Mouse (Mus musculus) neural tube, embryonic 13.5 days (tissue): ENCODE results near the gene Ppie. TPM values are rescaled to one million over a fixed set of nuclear protein-coding genes. Genes with fewer than 3 reads are reported as not detected.
"Not testable (repeated sequence)": the region's sequence is repeated elsewhere in the genome, so short reads cannot be mapped to it uniquely, and the experiment has no call there.

Experiments
- ATAC-seq: fragments of 200-750 bp; cut with Nextera tagmentation; 2 replicates; pipeline ENCODE4 v1.8.0; 2017; ENCODE audit warnings: low read depth, mild to moderate bottlenecking, moderate TSS enrichment, moderate library complexity
- H3K27ac ChIP-seq: fragments of 300-500 bp; sonication (generic); replicated peaks from 2 replicates; pipeline ENCODE4 v1.5.1; 2015; ENCODE audit warnings: moderate library complexity, mild to moderate bottlenecking, inconsistent platforms
- H3K27me3 ChIP-seq: fragments of 300-500 bp; sonication (generic); 2 replicates; pipeline ENCODE4 v1.6.1; 2015; ENCODE audit warnings: mild to moderate bottlenecking, inconsistent platforms
- H3K36me3 ChIP-seq: fragments of 300-500 bp; sonication (generic); 2 replicates; pipeline ENCODE4 v1.6.1; 2015; ENCODE audit warnings: mild to moderate bottlenecking, inconsistent platforms
- H3K4me1 ChIP-seq: fragments of 300-500 bp; sonication (generic); replicated peaks from 2 replicates; pipeline ENCODE4 v1.6.1; 2015; ENCODE audit warnings: inconsistent platforms
- H3K4me2 ChIP-seq: fragments of 300-500 bp; sonication (generic); 2 replicates; pipeline ENCODE4 v1.6.1; 2015; ENCODE audit warnings: inconsistent platforms, mild to moderate bottlenecking, moderate library complexity
- H3K4me3 ChIP-seq: fragments of 300-500 bp; sonication (generic); 2 replicates; pipeline ENCODE4 v1.5.1; 2015; ENCODE audit warnings: mild to moderate bottlenecking, inconsistent platforms
- H3K9ac ChIP-seq: fragments of 300-500 bp; sonication (generic); 2 replicates; pipeline ENCODE4 v1.6.1; 2015; ENCODE audit warnings: moderate library complexity, mild to moderate bottlenecking, inconsistent platforms
- H3K9me3 ChIP-seq: fragments of 300-500 bp; sonication (generic); 2 replicates; pipeline ENCODE4 v1.6.1; 2016; ENCODE audit warnings: inconsistent platforms
- WGBS: fragments of 180-500 bp; shearing (Covaris S2); methylation state at CpG from one replicate; pipeline ENCODE4 v1.1.7; 2015; 5-methylcytosine and 5-hydroxymethylcytosine counted together
- polyA plus RNA-seq: library from polyadenylated mRNA; unstranded; fragments of >200 nt; fragmentation: Nextera tagmentation; extraction: Ambion mirVana; gene quantifications from 2 replicates; pipeline ENCODE4 v1.2.1, GENCODE M21; 2015

Gene Ppie
- polyA plus RNA-seq, 1 experiment from 2014 or later = 61.8 TPM

DNA sequence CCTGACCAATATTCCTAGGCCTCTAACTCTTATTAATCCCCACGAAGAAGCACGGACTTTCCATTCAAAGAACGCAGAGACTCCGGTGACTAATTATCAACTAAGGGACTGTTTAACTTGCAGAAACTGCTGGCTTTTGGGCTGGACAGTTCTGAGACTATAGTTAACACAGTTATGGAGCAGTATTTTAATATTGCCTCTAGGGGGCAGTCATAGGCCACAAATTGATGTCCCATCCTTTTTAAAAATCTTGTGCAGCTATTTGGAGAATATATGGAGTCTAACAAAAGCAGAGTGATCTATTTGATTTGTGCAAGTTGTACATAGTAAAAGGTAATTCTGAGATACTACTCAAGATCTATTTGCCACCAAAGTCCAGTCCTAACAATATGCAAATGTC lies 15.3 kb upstream of the Ppie start:
- no peak overlapping the region for H3K27ac ChIP-seq
- ATAC-seq = 0 out of 2 replicates have a peak, but pooled peaks have one; percentile 32
- H3K36me3 ChIP-seq = no peaks in the 10 kb centered on the region
- no peaks in the 10 kb centered on the region for H3K9me3 ChIP-seq
- WGBS = 34% methylated on average over 4 of the region's 4 CpGs
- no peak overlapping the region for H3K4me2 ChIP-seq
- H3K9ac ChIP-seq = no peak overlapping the region
- H3K4me3 ChIP-seq = no peak overlapping the region
- H3K4me1 ChIP-seq = no peaks in the 10 kb centered on the region
- H3K27me3 ChIP-seq = no peaks in the 10 kb centered on the region

- Histone ChIP-seq H3K27ac (no peak overlapping the region), H3K4me1 (no peaks in the 10 kb centered on the region), H3K4me2 (no peak overlapping the region), H3K9me3 (no peaks in the 10 kb centered on the region), H3K4me3 (no peak overlapping the region), H3K9ac (no peak overlapping the region), H3K27me3 (no peaks in the 10 kb centered on the region), H3K36me3 (no peaks in the 10 kb centered on the region)
- 45% methylated on average over 5 of the region's 5 CpGs for WGBS
- ATAC-seq = no peak
Observed at GRCm38 (mm10) chr4:123152976-123153375, 13.2 kb upstream of the Ppie start.

GRCm38 (mm10) chr4:123152003-123152402 lies 12.3 kb upstream of the Ppie start:
- no peak for ATAC-seq
- Histone ChIP-seq H3K27ac (no peak overlapping the region), H3K9ac (no peak overlapping the region)

DNA sequence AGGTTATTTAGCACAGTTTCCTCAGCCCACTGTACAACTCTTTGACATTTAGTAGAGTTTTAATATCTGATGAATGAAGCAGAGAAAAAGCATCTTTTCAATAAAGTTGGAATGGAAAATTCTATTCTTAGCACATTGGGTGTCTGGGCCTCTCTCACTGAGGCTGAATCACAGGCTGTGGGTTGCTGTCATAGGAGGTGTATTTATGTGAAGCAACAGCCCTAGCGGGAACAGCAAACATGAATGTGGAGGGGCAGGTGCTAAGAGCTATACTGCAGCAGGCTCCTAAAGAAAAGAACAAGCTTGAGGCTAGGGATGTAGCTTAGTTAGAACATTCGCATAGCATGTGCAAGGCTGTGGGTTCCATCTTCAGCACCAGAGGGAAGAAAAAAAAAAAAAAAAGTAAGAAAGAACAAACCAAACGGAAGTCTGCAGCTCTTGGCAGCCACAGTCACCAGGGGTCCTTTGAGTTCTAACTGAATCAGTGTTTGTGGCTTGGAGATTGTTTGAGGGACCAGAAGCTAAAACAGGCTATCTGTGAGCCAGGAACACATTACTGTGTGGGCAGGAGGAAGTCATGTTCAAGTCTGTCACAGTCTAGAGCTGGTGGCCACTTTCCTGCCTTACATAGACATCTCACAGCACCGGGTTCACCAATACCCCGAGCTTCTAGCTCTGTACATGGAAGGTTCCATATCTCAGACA lies 7.8 kb upstream of the Ppie start:
- no peaks in the 10 kb centered on the region for H3K4me1 ChIP-seq
- no peaks in the 10 kb centered on the region for H3K36me3 ChIP-seq
- no peaks in the 10 kb centered on the region for H3K9me3 ChIP-seq
- peaks cover 10% of the 10 kb centered on the region for H3K27me3 ChIP-seq
- H3K4me2 ChIP-seq = no peak overlapping the region
- H3K27ac ChIP-seq = no peak overlapping the region
- H3K4me3 ChIP-seq = no peak overlapping the region
- WGBS = 70% methylated on average over 5 of the region's 5 CpGs
- ATAC-seq = no peak
- no peak overlapping the region for H3K9ac ChIP-seq

More at GRCm38 (mm10) chr4:123152003-123152402, 12.3 kb upstream of the Ppie start:
- Histone ChIP-seq H3K9me3 (no peaks in the 10 kb centered on the region), H3K4me3 (no peak overlapping the region), H3K27me3 (no peaks in the 10 kb centered on the region), H3K4me2 (no peak overlapping the region), H3K36me3 (no peaks in the 10 kb centered on the region), H3K4me1 (no peaks in the 10 kb centered on the region)
- WGBS = 81% methylated on average over 4 of the region's 4 CpGs

DNA sequence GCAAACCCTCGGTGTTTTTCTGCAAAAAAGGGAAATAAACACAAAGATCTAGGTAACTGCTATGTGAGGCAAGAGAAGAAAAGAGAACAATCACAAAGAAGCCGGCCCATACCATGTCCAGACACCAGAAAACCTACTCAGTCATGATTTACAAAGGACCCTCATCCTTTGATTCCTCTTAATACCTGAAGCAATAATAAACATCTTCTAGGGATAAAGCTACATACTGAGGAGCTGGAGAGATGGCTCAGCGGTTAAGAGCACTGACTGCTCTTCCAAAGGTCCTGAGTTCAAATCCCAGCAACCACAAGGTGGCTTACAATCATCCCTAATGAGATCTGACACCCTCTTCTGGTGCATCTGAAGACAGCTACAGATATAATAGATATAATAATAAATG lies 2.2 kb downstream of the Ppie start:
- Histone ChIP-seq H3K4me1 (peaks cover 24% of the 10 kb centered on the region), H3K27ac (no peak overlapping the region), H3K9me3 (no peaks in the 10 kb centered on the region), H3K4me3 (no peak overlapping the region), H3K36me3 (peaks cover 43% of the 10 kb centered on the region), H3K9ac (no peak overlapping the region), H3K4me2 (no peak overlapping the region), H3K27me3 (peaks cover 4% of the 10 kb centered on the region; the same call in 1 of the 2 replicates)
- no peak for ATAC-seq
- WGBS = 91% methylated on average over 3 of the region's 3 CpGs

DNA sequence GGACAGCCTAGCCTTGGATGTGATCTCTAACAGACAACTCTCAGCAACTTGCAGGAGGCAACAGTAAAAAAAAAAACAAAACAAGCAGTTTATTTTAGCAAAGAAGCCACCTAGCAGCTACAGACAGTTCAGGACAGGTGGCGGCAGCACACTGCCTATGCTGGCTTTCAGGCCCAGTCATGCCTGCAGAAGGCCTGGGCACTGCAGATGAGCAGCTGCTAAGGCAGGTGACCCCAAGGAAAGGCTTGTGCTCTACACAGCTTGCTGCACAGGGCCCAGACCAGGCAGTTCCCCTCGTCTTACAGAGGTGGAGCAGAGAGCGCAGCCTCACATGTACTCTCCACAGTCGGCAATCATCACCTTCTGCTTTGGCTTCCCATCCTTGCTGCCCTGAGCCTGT lies 12.7 kb downstream of the Ppie start:
- Histone ChIP-seq H3K27ac (no peak overlapping the region), H3K4me1 (no peaks in the 10 kb centered on the region), H3K4me3 (no peak overlapping the region), H3K36me3 (peaks cover 70% of the 10 kb centered on the region), H3K9me3 (no peaks in the 10 kb centered on the region), H3K9ac (no peak overlapping the region), H3K4me2 (no peak overlapping the region), H3K27me3 (no peaks in the 10 kb centered on the region)
- WGBS = 89% methylated on average over 4 of the region's 4 CpGs
- ATAC-seq = no peak

DNA sequence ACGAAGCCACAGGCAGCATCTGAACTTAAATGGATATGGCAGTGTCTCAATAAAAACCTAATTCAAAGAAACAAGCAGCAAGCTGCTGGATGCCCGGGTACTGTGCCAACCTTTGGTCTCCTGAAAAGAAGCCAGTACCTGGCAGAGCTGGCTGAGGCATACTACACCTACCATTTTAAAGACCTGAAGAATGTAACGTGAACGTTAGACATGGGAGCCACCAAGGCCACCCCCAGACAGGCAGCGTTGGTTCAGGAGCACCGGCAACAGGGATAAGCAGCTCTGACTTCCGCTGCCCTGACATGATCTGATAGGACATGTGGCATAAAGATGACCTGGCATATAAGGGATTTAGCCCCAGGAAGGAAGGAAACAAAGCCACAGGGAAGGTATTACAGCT lies 13.1 kb downstream of the Ppie start:
- no peak overlapping the region for H3K9ac ChIP-seq
- H3K27me3 ChIP-seq = no peaks in the 10 kb centered on the region
- H3K9me3 ChIP-seq = no peaks in the 10 kb centered on the region
- H3K4me3 ChIP-seq = no peak overlapping the region
- no peaks in the 10 kb centered on the region for H3K4me1 ChIP-seq
- no peak for ATAC-seq
- 94% methylated on average over 7 of the region's 7 CpGs for WGBS
- H3K36me3 ChIP-seq = peaks cover 66% of the 10 kb centered on the region
- H3K27ac ChIP-seq = no peak overlapping the region
- no peak overlapping the region for H3K4me2 ChIP-seq

GRCm38 (mm10) chr4:123121286-123121685 lies 18.5 kb downstream of the Ppie start:
- Histone ChIP-seq H3K27ac (no peak overlapping the region), H3K36me3 (peaks cover 18% of the 10 kb centered on the region), H3K4me1 (no peaks in the 10 kb centered on the region), H3K4me3 (no peak overlapping the region), H3K9me3 (no peaks in the 10 kb centered on the region), H3K9ac (no peak overlapping the region), H3K4me2 (no peak overlapping the region), H3K27me3 (peaks cover 12% of the 10 kb centered on the region)
- ATAC-seq = no peak
- 94% methylated on average over 2 of the region's 2 CpGs for WGBS

GRCm38 (mm10) chr4:123116640-123117039 lies 23.1 kb downstream of the Ppie start:
- 16% methylated on average over 27 of the region's 42 CpGs for WGBS
- Histone ChIP-seq H3K4me2 (peak overlapping the region; percentile 56), H3K27me3 (peaks cover 22% of the 10 kb centered on the region), H3K4me3 (peak overlapping the region; percentile 37), H3K9ac (0 out of 2 replicates have a peak overlapping the region, but pooled peaks have one; percentile 12)
- not testable (repeated sequence) for H3K27ac ChIP-seq, H3K36me3 ChIP-seq, H3K9me3 ChIP-seq, H3K4me1 ChIP-seq
- ATAC-seq = peak; percentile 72

GRCm38 (mm10) chr4:123116011-123116410 lies 23.7 kb downstream of the Ppie start, which contains the start of gene Oxct2b:
Gene Oxct2b (plus strand): TSS chr4:123116266.
- peak; percentile 59; the same call in 1 of the 2 replicates for ATAC-seq
- WGBS = 8% methylated on average over 22 of the region's 22 CpGs
- Histone ChIP-seq H3K4me1 (peaks cover 5% of the 10 kb centered on the region; the same call in 1 of the 2 replicates), H3K27me3 (peaks cover 22% of the 10 kb centered on the region), H3K4me2 (peak within 1 kb of the TSS; percentile 56), H3K9ac (peak within 1 kb of the TSS; percentile 47; the same call in 1 of the 2 replicates), H3K27ac (no peak within 1 kb of the TSS), H3K4me3 (peak within 1 kb of the TSS; percentile 37), H3K9me3 (no peaks in the 10 kb centered on the region), H3K36me3 (no peaks in the 10 kb centered on the region)

DNA sequence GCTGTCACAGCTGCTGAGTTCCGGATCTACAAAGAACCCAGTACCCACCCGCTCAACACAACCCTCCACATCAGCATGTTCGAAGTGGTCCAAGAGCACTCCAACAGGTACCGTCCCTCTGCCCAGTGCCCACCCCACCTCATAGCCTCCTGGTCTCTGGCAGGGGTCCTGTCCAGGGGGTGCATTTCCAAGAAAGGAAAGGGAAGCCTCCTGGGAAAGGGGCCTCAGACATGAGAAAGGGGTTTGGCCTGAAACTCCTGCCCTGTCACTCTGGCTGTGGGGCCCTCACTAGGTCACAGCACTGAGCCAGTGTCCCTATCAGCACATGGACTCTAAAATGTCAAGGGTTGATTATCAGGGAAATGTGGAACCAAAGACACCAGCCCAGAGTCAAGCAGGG lies 25.1 kb downstream of the Ppie start:
- H3K27me3 ChIP-seq = peaks cover 22% of the 10 kb centered on the region
- WGBS = 90% methylated on average over 4 of the region's 4 CpGs
- H3K9ac ChIP-seq, H3K9me3 ChIP-seq, H3K4me3 ChIP-seq, H3K4me1 ChIP-seq, H3K36me3 ChIP-seq, H3K27ac ChIP-seq, H3K4me2 ChIP-seq, ATAC-seq: not testable (repeated sequence)

- Histone ChIP-seq H3K9me3 (no peaks in the 10 kb centered on the region), H3K27me3 (peaks cover 19% of the 10 kb centered on the region), H3K4me1 (peaks cover 5% of the 10 kb centered on the region; the same call in 1 of the 2 replicates), H3K9ac (no peak overlapping the region), H3K4me3 (no peak overlapping the region), H3K36me3 (no peaks in the 10 kb centered on the region), H3K4me2 (no peak overlapping the region), H3K27ac (no peak overlapping the region)
- ATAC-seq = no peak
- whole genome bisulfite sequencing = 81% methylated on average over 8 of the region's 8 CpGs
Observed at GRCm38 (mm10) chr4:123112216-123112764, 27.5 kb downstream of the Ppie start.
